Mouse (Mus musculus): Measurements from ENCODE around the gene Sult3a1. TPM values are rescaled to one million over a fixed set of nuclear protein-coding genes. Genes with fewer than 3 reads are reported as not detected.
"Not testable (repeated sequence)": the region's sequence is repeated elsewhere in the genome, so short reads cannot be mapped to it uniquely, and the experiment has no call there.

The Sult3a1 gene
- not detected in 2 replicates for total RNA-seq (2014; fragmentation: Nextera tagmentation)
- not detected in 2 replicates for total RNA-seq (2017)

DNA sequence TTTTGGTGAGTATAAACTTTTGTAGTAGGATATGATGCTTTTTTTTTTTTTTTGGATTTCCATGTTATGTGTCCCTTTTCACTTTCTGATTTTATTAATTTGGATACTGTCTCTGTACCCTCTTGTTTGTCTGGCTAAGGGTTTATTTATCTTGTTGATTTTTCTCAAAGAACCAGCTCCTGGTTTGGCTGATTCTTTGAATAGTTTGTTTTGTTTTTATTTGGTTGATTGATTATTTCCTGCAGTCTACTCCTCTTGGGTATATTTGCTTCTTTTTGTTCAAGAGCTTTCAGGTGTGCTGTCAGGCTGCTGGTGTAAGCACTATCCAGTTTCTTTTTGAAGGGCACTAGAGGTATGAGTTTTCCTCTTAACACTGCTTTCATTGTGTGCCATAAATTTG, at the start of gene Sult3a1:
TSS of gene Sult3a1 (plus strand) at position 301 of the 400 bp plus-strand sequence.
- ATAC-seq (replicated peaks; ENCODE audit: poor library complexity, severe bottlenecking), result no peak

GRCm38 (mm10) chr10:33811807-33812206, 45.7 kb upstream of the Sult3a1 start:
- no peak for ATAC-seq (replicated peaks; ENCODE audit: poor library complexity, severe bottlenecking)

- ATAC-seq (replicated peaks; ENCODE audit: poor library complexity, severe bottlenecking), result no peak
These were observed 43.3 kb upstream of the Sult3a1 start for GRCm38 (mm10) chr10:33814266-33814665.

GRCm38 (mm10) chr10:33816923-33817322, 40.6 kb upstream of the Sult3a1 start:
- no peak for ATAC-seq (replicated peaks; ENCODE audit: poor library complexity, severe bottlenecking)

- no peak for ATAC-seq (replicated peaks; ENCODE audit: poor library complexity, severe bottlenecking)
These were observed 36.6 kb upstream of the Sult3a1 start for GRCm38 (mm10) chr10:33820892-33821291.

DNA sequence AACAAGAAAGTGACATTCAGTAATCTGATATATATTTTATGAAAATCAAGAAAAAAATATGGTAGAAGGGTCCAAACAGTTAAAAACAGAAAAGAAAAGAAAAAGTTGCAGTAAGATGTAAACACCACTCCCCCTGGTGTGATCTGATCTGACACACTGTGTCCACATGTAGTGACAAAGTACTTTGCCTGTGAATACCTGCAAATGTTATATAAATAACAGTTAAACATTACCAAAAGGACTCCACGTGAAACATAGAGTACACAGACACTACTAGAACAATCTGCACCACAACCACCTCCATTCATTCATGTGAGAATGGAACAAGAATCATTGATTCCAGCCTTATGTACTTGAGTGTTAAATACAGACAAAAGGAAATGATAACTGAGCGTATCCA, 8.5 kb downstream of the Sult3a1 start:
- no peak for ATAC-seq (replicated peaks; ENCODE audit: poor library complexity, severe bottlenecking)

- ATAC-seq (replicated peaks; ENCODE audit: poor library complexity, severe bottlenecking), result no peak
These were observed 12.9 kb downstream of the Sult3a1 start for GRCm38 (mm10) chr10:33870441-33870840.

DNA sequence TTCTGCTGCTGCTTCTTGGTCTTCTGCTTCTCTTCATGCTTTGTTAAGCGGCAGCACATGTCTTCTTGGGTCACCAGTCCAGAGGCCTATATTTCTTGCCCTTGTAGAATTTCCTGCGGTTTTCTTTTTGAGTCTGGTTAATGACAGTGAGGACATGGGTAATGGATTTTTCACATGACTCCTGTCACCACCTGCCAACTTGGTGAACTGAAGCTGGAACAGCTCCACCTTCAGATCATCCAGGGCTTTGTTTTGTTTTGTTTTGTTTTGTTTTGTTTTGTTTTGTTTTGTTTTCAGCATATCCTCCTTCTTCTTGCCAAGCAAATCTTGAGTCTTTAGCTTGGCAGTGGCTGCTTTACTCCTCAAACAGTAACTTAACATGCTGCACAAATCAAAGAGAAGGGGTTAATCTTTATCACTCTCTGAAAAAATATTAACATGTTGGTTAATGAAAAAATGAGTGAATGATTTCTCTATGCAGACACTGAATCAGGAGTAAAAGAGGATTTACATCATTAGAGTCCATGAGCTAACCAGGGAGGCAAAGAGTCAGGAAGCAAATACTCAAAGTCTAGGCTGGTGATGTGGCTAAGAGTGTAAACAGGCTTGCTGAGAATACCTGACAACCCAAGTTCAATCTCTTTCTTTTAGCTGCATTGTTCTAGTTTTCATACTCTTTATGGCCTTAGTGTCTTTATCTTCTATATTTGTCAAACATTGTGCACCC, 15.3 kb downstream of the Sult3a1 start:
- no peak for ATAC-seq (replicated peaks; ENCODE audit: poor library complexity, severe bottlenecking)

DNA sequence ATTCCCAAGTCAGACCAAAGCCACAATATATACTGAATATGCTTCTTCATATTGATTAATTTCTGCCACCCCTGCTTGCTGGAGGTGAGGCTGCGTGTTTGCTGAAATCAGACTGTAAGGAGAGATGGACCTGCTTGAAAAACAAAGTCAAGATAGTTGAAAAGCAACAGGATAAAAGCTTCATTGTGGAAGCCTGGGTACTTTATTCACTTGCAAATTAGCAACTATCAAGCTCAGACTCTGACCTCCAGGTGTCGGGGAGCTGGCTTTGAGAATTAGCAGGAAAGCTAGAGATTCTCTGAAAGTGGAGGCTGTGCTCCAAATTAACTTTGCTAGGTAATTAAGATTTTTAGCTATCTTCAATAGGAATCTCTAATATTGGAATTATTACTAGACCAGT, 24.9 kb downstream of the Sult3a1 start:
- not testable (repeated sequence) for ATAC-seq (replicated peaks; ENCODE audit: poor library complexity, severe bottlenecking)

GRCm38 (mm10) chr10:33901520-33901919, 44.0 kb downstream of the Sult3a1 start:
- not testable (repeated sequence) for ATAC-seq (replicated peaks; ENCODE audit: poor library complexity, severe bottlenecking)

DNA sequence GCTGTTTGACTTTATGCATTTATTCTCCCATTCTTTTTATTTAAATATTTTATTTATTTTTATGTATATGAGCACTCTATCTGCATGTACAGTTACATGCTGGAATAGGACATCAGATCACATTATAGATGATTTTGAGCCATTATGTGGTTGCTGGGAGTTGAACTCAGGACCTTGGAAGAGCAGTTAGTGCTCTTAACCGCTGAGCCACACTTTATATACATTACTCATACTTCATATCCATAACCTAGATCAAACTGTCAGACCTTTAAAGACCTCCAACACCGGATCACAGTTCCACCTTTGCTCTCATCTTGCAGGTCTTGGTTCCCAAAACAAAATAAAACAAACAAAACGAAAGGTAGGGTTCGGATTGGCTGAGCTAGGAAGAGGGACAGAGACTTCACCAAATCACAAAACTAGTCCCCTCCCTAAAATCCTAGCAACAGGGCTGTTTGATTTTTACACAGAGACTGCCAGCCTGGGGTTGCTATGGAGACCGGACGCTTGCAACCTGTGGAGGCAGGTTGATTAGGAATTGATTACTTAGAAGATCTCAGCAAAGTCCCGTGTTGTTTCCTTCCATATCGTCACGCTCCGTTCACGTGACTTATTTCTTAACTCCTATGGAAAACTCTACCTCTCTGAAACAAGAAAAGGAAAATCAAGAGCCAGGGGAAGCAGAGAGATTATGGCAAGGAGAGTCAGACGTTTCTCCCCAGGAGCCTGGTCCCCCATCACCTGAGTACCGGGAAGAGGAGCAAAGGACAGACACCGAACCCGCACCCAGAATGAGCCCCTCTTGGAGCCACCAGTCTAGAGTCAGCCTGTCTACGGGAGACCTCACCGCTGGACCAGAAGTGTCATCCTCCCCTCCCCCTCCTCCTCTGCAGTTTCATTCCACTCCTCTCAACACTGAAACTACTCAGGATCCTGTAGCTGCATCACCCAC, 47.3 kb downstream of the Sult3a1 start, which contains the start of gene Rsph4a:
TSS of gene Rsph4a (plus strand) at position 582 of the 952 bp plus-strand sequence.
- no peak; the same call in 1 of the 2 replicates for ATAC-seq (replicated peaks; ENCODE audit: poor library complexity, severe bottlenecking)

DNA sequence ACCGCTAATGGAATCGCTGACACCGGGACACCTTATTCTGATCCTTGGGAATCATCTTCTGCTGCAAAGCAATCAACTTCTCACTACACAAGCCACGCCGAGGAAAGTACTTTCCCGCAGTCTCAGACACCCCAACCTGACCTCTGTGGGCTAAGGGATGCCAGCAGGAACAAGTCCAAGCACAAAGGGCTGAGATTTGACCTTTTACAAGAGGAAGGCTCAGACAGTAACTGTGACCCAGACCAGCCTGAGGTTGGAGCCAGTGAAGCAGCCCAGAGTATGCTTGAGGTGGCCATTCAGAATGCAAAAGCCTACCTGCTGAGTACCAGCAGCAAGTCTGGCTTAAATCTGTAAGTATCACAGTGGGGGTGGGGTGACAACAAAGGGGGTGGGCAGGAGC, 48.0 kb downstream of the Sult3a1 start:
- no peak for ATAC-seq (replicated peaks; ENCODE audit: poor library complexity, severe bottlenecking)

Other genes starting within 250 kb of the Sult3a1 start
- gene Clvs2, start 233.0 kb upstream of the Sult3a1 start, total RNA-seq (2014; fragmentation: Nextera tagmentation), result not detected in 2 replicates
- not detected in 2 replicates for gene Clvs2, start 233.0 kb upstream of the Sult3a1 start, total RNA-seq (2017)
- gene Sult3a2, start 71.0 kb upstream of the Sult3a1 start, total RNA-seq (2014; fragmentation: Nextera tagmentation), result not detected in 2 replicates
- gene Sult3a2, start 71.0 kb upstream of the Sult3a1 start, total RNA-seq (2017), result not detected in 2 replicates
- not detected in 2 replicates for gene Rsph4a, start 47.4 kb downstream of the Sult3a1 start, total RNA-seq (2014; fragmentation: Nextera tagmentation)
- gene Rsph4a, start 47.4 kb downstream of the Sult3a1 start, total RNA-seq (2017), result not detected in 2 replicates
- gene Zup1, start 93.5 kb downstream of the Sult3a1 start, total RNA-seq (2014; fragmentation: Nextera tagmentation), result 32.8 and 33.3 TPM in 2 replicates
- 31.3 and 42.5 TPM in 2 replicates for gene Zup1, start 93.5 kb downstream of the Sult3a1 start, total RNA-seq (2017)
- gene Rwdd1, start 161.9 kb downstream of the Sult3a1 start, total RNA-seq (2014; fragmentation: Nextera tagmentation), result 129 and 177 TPM in 2 replicates
- gene Rwdd1, start 161.9 kb downstream of the Sult3a1 start, total RNA-seq (2017), result 165 and 205 TPM in 2 replicates
- gene Trappc3l, start 179.9 kb downstream of the Sult3a1 start, total RNA-seq (2014; fragmentation: Nextera tagmentation), result not detected in 2 replicates
- gene Trappc3l, start 179.9 kb downstream of the Sult3a1 start, total RNA-seq (2017), result not detected in 2 replicates
- not detected in 2 replicates for gene Calhm4, start 186.6 kb downstream of the Sult3a1 start, total RNA-seq (2014; fragmentation: Nextera tagmentation)
- not detected in 2 replicates for gene Calhm4, start 186.6 kb downstream of the Sult3a1 start, total RNA-seq (2017)
- not detected in 2 replicates for gene Calhm5, start 238.8 kb downstream of the Sult3a1 start, total RNA-seq (2014; fragmentation: Nextera tagmentation)
- not detected in 2 replicates for gene Calhm5, start 238.8 kb downstream of the Sult3a1 start, total RNA-seq (2017)